19 mouse cellular contexts compared by ENCODE assay signal in the genomic region with DNA sequence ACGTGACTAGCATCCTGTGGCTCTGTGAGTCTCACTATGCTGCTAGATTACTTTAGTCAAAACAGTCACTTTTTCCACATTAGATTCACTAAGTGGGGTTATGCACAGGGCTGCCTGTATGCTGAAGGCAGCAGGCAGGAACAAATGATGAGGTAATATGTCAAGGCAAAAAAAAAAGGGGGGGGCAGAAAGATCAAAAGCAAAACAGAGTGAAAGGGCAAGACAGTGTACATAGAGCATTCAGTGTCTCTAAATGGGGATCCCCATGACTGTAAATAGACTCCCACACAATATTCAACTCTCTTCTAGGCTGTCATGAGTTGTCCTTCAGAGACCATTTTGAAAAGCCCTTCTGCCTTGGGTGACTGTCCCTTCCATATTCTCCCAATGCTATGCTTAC.
DNase-seq lines count a peak whose midpoint lies in the region; ATAC-seq lines count a peak whose summit lies in the region.
"Had no signal": no experiment of that assay in that cellular context is flagged by ENCODE, and none has a peak within 500 bp of the region (broad histone marks: within the 10 kb centered on the region; RNA-seq: fewer than 3 reads in every experiment).

No protein-coding gene starts in this region.

- DNase-seq in adrenal gland, adult (ENCODE audit: inconsistent age in 2 of 2, low spot score in 1 of 2), result peak; percentile 39 to 83
- DNase-seq in adrenal gland, postnatal 4 days (ENCODE audit: low spot score in 2 of 2), result no peak
- DNase-seq in CD4-positive helper T cell, adult 2 months (ENCODE audit: low read depth, low spot score), result peak; percentile 61
- no peak for DNase-seq in urinary bladder, adult 2 months (ENCODE audit: low spot score)
- DNase-seq in right cerebral cortex, postnatal 10 days (ENCODE audit: low spot score in 2 of 2), result no peak
- DNase-seq: adrenal gland, postnatal 25 days; cerebellum, adult 18-20 months; cerebellum, adult 9-10 months; cerebellum, postnatal 14 days; gastrocnemius, postnatal 10 days; gastrocnemius, postnatal 36 days; heart, adult 2 months; heart, postnatal 14 days; heart, postnatal 4 days; kidney, adult 18-20 months had no signal

- peak; percentile 89 for ATAC-seq in activated CD4-positive, CD25-positive, alpha-beta regulatory T cell, adult 4 months
- ATAC-seq: forebrain, embryonic 13.5 days; forebrain, embryonic 16.5 days; intestine, embryonic 16.5 days had no signal

Comparison
In these comparisons a context has a peak if more than half of its experiments do, and no peak if none do; other contexts are left out.
1. DNase-seq: peak in adrenal gland, adult (2 of 2) and CD4-positive helper T cell, adult 2 months (single experiment); none in adrenal gland, postnatal 4 days (0 of 2), urinary bladder, adult 2 months (single experiment) and right cerebral cortex, postnatal 10 days (0 of 2).